Comparison of ENCODE assay signal across 16 mouse cellular contexts in genomic region chr11:54066400-54066799, GRCm38 (mm10). TPM values are rescaled to one million over a fixed set of nuclear protein-coding genes. Genes with fewer than 3 reads are reported as not detected.
A peak's percentile ranks its signal among the peaks of the same experiment; 100 is the strongest.
DNase-seq lines count a peak whose midpoint lies in the region; ATAC-seq lines count a peak whose summit lies in the region.
"Had no signal": no experiment of that assay in that cellular context is flagged by ENCODE, and none has a peak within 500 bp of the region (broad histone marks: within the 10 kb centered on the region; RNA-seq: fewer than 3 reads in every experiment).

No protein-coding gene starts in this region.

- peak overlapping the region; percentile 83; the same call in 1 of the 2 replicates for H3K4me2 ChIP-seq in heart, embryonic 15.5 days
- H3K4me2 ChIP-seq in stomach, embryonic 14.5 days (replicated peaks; ENCODE audit: low read depth, low read length), result peak overlapping the region; percentile 84
- no peak overlapping the region for H3K4me2 ChIP-seq in midbrain, embryonic 13.5 days (replicated peaks)

- no peak overlapping the region for H3K27ac ChIP-seq in heart, embryonic 15.5 days
- H3K27ac ChIP-seq in embryonic facial prominence, embryonic 10.5 days (replicated peaks), result no peak overlapping the region; the same call in 1 of the 2 replicates
- H3K27ac ChIP-seq in limb, embryonic 10.5 days, result peak overlapping the region; percentile 93
- no peak overlapping the region for H3K27ac ChIP-seq in stomach, embryonic 14.5 days (ENCODE audit: low read length)
- H3K27ac ChIP-seq in midbrain, embryonic 13.5 days, result no peak overlapping the region
- H3K27ac ChIP-seq: macrophage had no signal

- ATAC-seq in heart, embryonic 15.5 days (replicated peaks; ENCODE audit: insufficient number of reproducible peaks, insufficient read depth, low FRiP score, low read depth), result no peak
- ATAC-seq in stomach, embryonic 14.5 days (ENCODE audit: insufficient number of reproducible peaks, insufficient read depth, low FRiP score, low read depth), result no peak
- ATAC-seq in midbrain, embryonic 13.5 days, result no peak
- ATAC-seq: Patski had no signal

- H3K36me3 ChIP-seq in heart, embryonic 15.5 days, result no peaks in the 10 kb centered on the region
- H3K36me3 ChIP-seq in embryonic facial prominence, embryonic 10.5 days (replicated peaks), result peaks cover 33% of the 10 kb centered on the region
- peaks cover 52% of the 10 kb centered on the region for H3K36me3 ChIP-seq in limb, embryonic 10.5 days
- H3K36me3 ChIP-seq in stomach, embryonic 14.5 days (ENCODE audit: control insufficient read depth, insufficient read depth, low read length), result no peaks in the 10 kb centered on the region
- no peaks in the 10 kb centered on the region for H3K36me3 ChIP-seq in midbrain, embryonic 13.5 days

- no peaks in the 10 kb centered on the region for H3K9me3 ChIP-seq in heart, embryonic 15.5 days (replicated peaks)
- no peaks in the 10 kb centered on the region for H3K9me3 ChIP-seq in embryonic facial prominence, embryonic 10.5 days
- H3K9me3 ChIP-seq in limb, embryonic 10.5 days (replicated peaks), result no peaks in the 10 kb centered on the region
- H3K9me3 ChIP-seq in stomach, embryonic 14.5 days (ENCODE audit: control insufficient read depth, low read depth, low read length), result no peaks in the 10 kb centered on the region
- H3K9me3 ChIP-seq in midbrain, embryonic 13.5 days, result no peaks in the 10 kb centered on the region

- WGBS in heart, embryonic 15.5 days, result 68% methylated on average over 5 of the region's 5 CpGs
- WGBS in embryonic facial prominence, embryonic 10.5 days, result 75% methylated on average over 5 of the region's 5 CpGs
- 81% methylated on average over 5 of the region's 5 CpGs for WGBS in limb, embryonic 10.5 days
- WGBS in stomach, embryonic 14.5 days, result 62% methylated on average over 5 of the region's 5 CpGs
- WGBS in midbrain, embryonic 13.5 days, result 92% methylated on average over 5 of the region's 5 CpGs

- no peak overlapping the region for H3K4me3 ChIP-seq in heart, embryonic 15.5 days
- H3K4me3 ChIP-seq in embryonic facial prominence, embryonic 10.5 days, result peak overlapping the region; percentile 76
- H3K4me3 ChIP-seq in limb, embryonic 10.5 days, result peak overlapping the region; percentile 66
- no peak overlapping the region for H3K4me3 ChIP-seq in stomach, embryonic 14.5 days (ENCODE audit: low read depth, low read length)
- H3K4me3 ChIP-seq in midbrain, embryonic 13.5 days (replicated peaks), result no peak overlapping the region

- no peak for DNase-seq in heart, adult 18-20 months
- DNase-seq in embryonic facial prominence, embryonic 10.5 days (ENCODE audit: low spot score), result no peak
- no peak for DNase-seq in limb, embryonic 10.5 days (ENCODE audit: low spot score)
- DNase-seq in thymus, postnatal 25 days, result no peak
- no peak for DNase-seq in right cerebral cortex, postnatal 4 days
- DNase-seq: adrenal gland, postnatal 36 days; cerebellum, adult 9-11 months; lung, adult 2 months; midbrain, embryonic 14.5 days; thymus, postnatal 14 days had no signal

- H3K9ac ChIP-seq in heart, embryonic 15.5 days, result no peak overlapping the region
- no peak overlapping the region for H3K9ac ChIP-seq in stomach, embryonic 14.5 days (replicated peaks; ENCODE audit: low read depth, low read length)
- no peak overlapping the region for H3K9ac ChIP-seq in midbrain, embryonic 13.5 days (replicated peaks)

- H3K27me3 ChIP-seq in heart, embryonic 15.5 days, result peaks cover 61% of the 10 kb centered on the region
- peaks cover 29% of the 10 kb centered on the region for H3K27me3 ChIP-seq in embryonic facial prominence, embryonic 10.5 days (replicated peaks; ENCODE audit: low read depth, poor library complexity, severe bottlenecking)
- no peaks in the 10 kb centered on the region for H3K27me3 ChIP-seq in limb, embryonic 10.5 days (ENCODE audit: low read depth, poor library complexity, severe bottlenecking)
- no peaks in the 10 kb centered on the region for H3K27me3 ChIP-seq in stomach, embryonic 14.5 days (ENCODE audit: control insufficient read depth, insufficient read depth, low read length)
- H3K27me3 ChIP-seq in midbrain, embryonic 13.5 days, result peaks cover 9% of the 10 kb centered on the region
- H3K27me3 ChIP-seq: Patski had no signal

- peaks cover 69% of the 10 kb centered on the region for H3K4me1 ChIP-seq in heart, embryonic 15.5 days (replicated peaks)
- H3K4me1 ChIP-seq in embryonic facial prominence, embryonic 10.5 days, result peaks cover 54% of the 10 kb centered on the region
- H3K4me1 ChIP-seq in limb, embryonic 10.5 days, result peaks cover 79% of the 10 kb centered on the region
- H3K4me1 ChIP-seq in stomach, embryonic 14.5 days (ENCODE audit: control insufficient read depth, insufficient read depth, low read length), result peaks cover 30% of the 10 kb centered on the region; the same call in 1 of the 2 replicates
- peaks cover 28% of the 10 kb centered on the region for H3K4me1 ChIP-seq in midbrain, embryonic 13.5 days (replicated peaks)

RNA-seq across cellular contexts. Expression of gene Pdlim4, which starts 2.4 kb away (rescaled TPM):
- polyA plus RNA-seq in heart, embryonic 15.5 days (2015; fragmentation: Nextera tagmentation; extraction: Ambion mirVana), result 11.4 and 20.8 TPM in 2 replicates
- 10 to 100 TPM; 30.2 to 31.9 TPM for total RNA-seq in heart, adult 18-20 months (2021)
- polyA plus RNA-seq in embryonic facial prominence, embryonic 10.5 days (2016; fragmentation: Nextera tagmentation; extraction: Ambion mirVana), result 91.1 and 112 TPM in 2 replicates
- 160 and 171 TPM in 2 replicates for polyA plus RNA-seq in limb, embryonic 10.5 days (2016; fragmentation: Nextera tagmentation; extraction: Ambion mirVana)
- 71.1 and 76.7 TPM in 2 replicates for polyA plus RNA-seq in stomach, embryonic 14.5 days (2014; fragmentation: Nextera tagmentation; extraction: Ambion mirVana)
- polyA plus RNA-seq in midbrain, embryonic 13.5 days (2015; fragmentation: Nextera tagmentation; extraction: Ambion mirVana), result 23.0 and 23.7 TPM in 2 replicates

RNA-seq across cellular contexts. Expression of gene P4ha2, which starts 33.5 kb away (rescaled TPM):
- 46.0 and 54.6 TPM in 2 replicates for polyA plus RNA-seq in heart, embryonic 15.5 days (2015; fragmentation: Nextera tagmentation; extraction: Ambion mirVana)
- total RNA-seq in heart, adult 18-20 months (2021), result 10 to 100 TPM; 55.4 to 77.7 TPM
- 36.5 and 36.8 TPM in 2 replicates for polyA plus RNA-seq in embryonic facial prominence, embryonic 10.5 days (2016; fragmentation: Nextera tagmentation; extraction: Ambion mirVana)
- polyA plus RNA-seq in limb, embryonic 10.5 days (2016; fragmentation: Nextera tagmentation; extraction: Ambion mirVana), result 35.6 and 38.7 TPM in 2 replicates
- 46.9 and 56.4 TPM in 2 replicates for polyA plus RNA-seq in stomach, embryonic 14.5 days (2014; fragmentation: Nextera tagmentation; extraction: Ambion mirVana)
- 6.0 and 7.8 TPM in 2 replicates for polyA plus RNA-seq in midbrain, embryonic 13.5 days (2015; fragmentation: Nextera tagmentation; extraction: Ambion mirVana)
- total RNA-seq: granulocyte monocyte progenitor cell, adult 5-6 weeks had no signal

RNA-seq across cellular contexts. Expression of gene Slc22a4, which starts 38.5 kb away (rescaled TPM):
- 0.83 and 1.1 TPM in 2 replicates for polyA plus RNA-seq in heart, embryonic 15.5 days (2015; fragmentation: Nextera tagmentation; extraction: Ambion mirVana)
- 1 to 10 TPM; 4.6 to 5.8 TPM for total RNA-seq in heart, adult 18-20 months (2021)
- 0.82 and 1.1 TPM in 2 replicates for polyA plus RNA-seq in embryonic facial prominence, embryonic 10.5 days (2016; fragmentation: Nextera tagmentation; extraction: Ambion mirVana)
- 1.1 TPM in 2 replicates for polyA plus RNA-seq in limb, embryonic 10.5 days (2016; fragmentation: Nextera tagmentation; extraction: Ambion mirVana)
- 0.80 and 0.97 TPM in 2 replicates for polyA plus RNA-seq in stomach, embryonic 14.5 days (2014; fragmentation: Nextera tagmentation; extraction: Ambion mirVana)
- polyA plus RNA-seq in midbrain, embryonic 13.5 days (2015; fragmentation: Nextera tagmentation; extraction: Ambion mirVana), result 1.0 and 1.3 TPM in 2 replicates

Comparison
In these comparisons a context has a peak if more than half of its experiments do, and no peak if none do; other contexts are left out.
1. H3K4me3 ChIP-seq: peak in embryonic facial prominence, embryonic 10.5 days (single experiment) and limb, embryonic 10.5 days (single experiment); none in heart, embryonic 15.5 days (single experiment), stomach, embryonic 14.5 days (single experiment) and midbrain, embryonic 13.5 days (single experiment).